Mouse (Mus musculus): ENCODE results near the gene Btbd1.

DNA sequence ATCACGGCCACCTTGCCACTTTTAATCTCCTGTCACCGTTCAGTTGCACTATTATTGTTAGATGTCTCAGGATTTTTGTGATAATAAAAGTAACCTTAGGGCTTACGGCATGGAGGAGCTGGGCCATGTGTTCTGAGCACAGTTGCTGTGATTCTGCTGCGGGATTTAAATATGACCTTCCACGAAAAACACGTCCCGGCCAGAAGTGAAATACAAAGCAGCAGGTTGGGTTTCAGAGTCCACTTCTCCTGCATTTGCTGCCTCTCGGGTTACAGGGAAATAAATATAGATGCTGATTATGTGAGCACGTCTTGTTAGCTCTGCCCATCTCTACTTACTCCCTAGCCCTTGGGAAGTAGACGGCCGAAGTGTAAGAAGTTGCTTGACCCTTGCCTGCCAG is 15.6 kb upstream of the Btbd1 start:
- TF ChIP-seq CTCF (IDR thresholded peaks at IDR 0.05; ENCODE audit: low read depth, low read length): no peak
- TF ChIP-seq POLR2A (IDR thresholded peaks at IDR 0.05; ENCODE audit: extremely low read depth, insufficient read depth, low read length): no peak

All from liver, adult 2 months (tissue).